Mouse (Mus musculus): ENCODE results near the gene Lkaaear1. TPM values are rescaled to one million over a fixed set of nuclear protein-coding genes. Genes with fewer than 3 reads are reported as not detected.

Gene Lkaaear1
- total and polyA plus RNA-seq, 3 experiments, result not detected

DNA sequence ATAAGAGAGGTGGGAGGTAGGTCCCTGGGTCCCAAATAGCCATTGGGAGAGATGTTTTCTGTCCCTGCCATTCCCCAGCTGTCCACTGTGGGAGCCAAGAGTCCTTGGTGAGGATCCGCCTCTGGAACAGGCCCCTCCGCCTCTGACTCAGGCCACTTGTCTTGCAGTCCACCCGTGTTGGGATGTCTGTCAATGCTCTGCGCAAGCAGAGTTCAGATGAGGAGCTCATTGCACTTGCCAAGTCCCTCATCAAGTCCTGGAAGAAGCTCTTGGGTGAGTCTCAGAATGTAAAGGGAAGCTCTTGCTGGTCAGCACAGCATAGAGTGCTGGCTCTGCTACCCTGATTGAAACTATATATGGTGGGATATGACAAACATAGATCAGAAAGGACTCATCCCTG lies 14.9 kb downstream of the Lkaaear1 start:
- Histone ChIP-seq H3K79me2 (ENCODE audit: control insufficient read depth, insufficient read depth, low read length, poor library complexity) (peaks cover 6% of the 10 kb centered on the region; the same call in 1 of the 2 replicates), H3K27ac (ENCODE audit: control insufficient read depth, low read depth, low read length) (no peak overlapping the region), H3K4me1 (ENCODE audit: control insufficient read depth in 1 of 2, insufficient read depth in 2 of 2, low read length in 2 of 2) (peaks cover 6 to 28% of the 10 kb centered on the region in 2 experiments), H3K9me3 (replicated peaks; ENCODE audit: insufficient read depth, low read length) (no peaks in the 10 kb centered on the region), H3K9ac (ENCODE audit: control insufficient read depth, low read depth, low read length, poor library complexity, severe bottlenecking) (no peak overlapping the region), H3K27me3 (ENCODE audit: control insufficient read depth in 1 of 2, insufficient read depth in 2 of 2, low read length in 2 of 2) (no peaks in the 10 kb centered on the region), H3K4me3 (ENCODE audit: control insufficient read depth in 1 of 2, insufficient read depth in 1 of 2, low read depth in 2 of 2, low read length in 2 of 2) (no peak overlapping the region), H3K36me3 (ENCODE audit: control insufficient read depth in 1 of 2, insufficient read depth in 2 of 2, low read length in 2 of 2) (peaks cover 0 to 24% of the 10 kb centered on the region in 2 experiments; a peak in 2 of 4 replicates)
- DNase-seq (ENCODE audit: low read depth, low spot score), result no peak
- TF ChIP-seq CTCF (IDR thresholded peaks at IDR 0.05 in 2 of 3, conservative IDR thresholded peaks at IDR 0.05 in 1 of 3; ENCODE audit: control insufficient read depth in 1 of 3, insufficient read depth in 1 of 3, low read depth in 2 of 3, low read length in 3 of 3, poor library complexity in 1 of 3, severe bottlenecking in 1 of 3), result no peak
- TF ChIP-seq GATA1 (IDR thresholded peaks at IDR 0.05; ENCODE audit: low read depth, low read length), result no peak
- TF ChIP-seq MAX (IDR thresholded peaks at IDR 0.05; ENCODE audit: low read length), result no peak
- no peak for TF ChIP-seq USF1 (IDR thresholded peaks at IDR 0.05; ENCODE audit: low read depth, low read length)
- no peak for TF ChIP-seq MXI1 (IDR thresholded peaks at IDR 0.05; ENCODE audit: low read depth, low read length)
- TF ChIP-seq GABPA (IDR thresholded peaks at IDR 0.05; ENCODE audit: low read depth, low read length), result no peak
- no peak for TF ChIP-seq JUND (IDR thresholded peaks at IDR 0.05; ENCODE audit: low read depth, low read length)
- TF ChIP-seq EP300 (IDR thresholded peaks at IDR 0.05; ENCODE audit: low read depth in 1 of 2, low read length in 2 of 2), result no peak
- no peak for TF ChIP-seq MYC (IDR thresholded peaks at IDR 0.05; ENCODE audit: low read depth, low read length)
- no peak for TF ChIP-seq TBP (IDR thresholded peaks at IDR 0.05; ENCODE audit: low read depth, low read length)
- no peak for TF ChIP-seq RCOR1 (IDR thresholded peaks at IDR 0.05; ENCODE audit: low read depth, low read length)
- TF ChIP-seq NRF1 (IDR thresholded peaks at IDR 0.05; ENCODE audit: insufficient read depth, low read depth, low read length, poor library complexity, severe bottlenecking), result no peak
- no peak for TF ChIP-seq MYB (IDR thresholded peaks at IDR 0.05; ENCODE audit: low read depth, low read length)
- TF ChIP-seq UBTF (IDR thresholded peaks at IDR 0.05; ENCODE audit: borderline replicate concordance, insufficient read depth, low read depth, low read length), result no peak
- TF ChIP-seq SMC3 (IDR thresholded peaks at IDR 0.05; ENCODE audit: low read depth, low read length), result no peak
- TF ChIP-seq ZC3H11A (IDR thresholded peaks at IDR 0.05; ENCODE audit: low read depth, low read length), result no peak
- TF ChIP-seq SIN3A (IDR thresholded peaks at IDR 0.05; ENCODE audit: low read length), result no peak
- TF ChIP-seq ZNF384 (IDR thresholded peaks at IDR 0.05; ENCODE audit: low read depth, low read length), result no peak

DNA sequence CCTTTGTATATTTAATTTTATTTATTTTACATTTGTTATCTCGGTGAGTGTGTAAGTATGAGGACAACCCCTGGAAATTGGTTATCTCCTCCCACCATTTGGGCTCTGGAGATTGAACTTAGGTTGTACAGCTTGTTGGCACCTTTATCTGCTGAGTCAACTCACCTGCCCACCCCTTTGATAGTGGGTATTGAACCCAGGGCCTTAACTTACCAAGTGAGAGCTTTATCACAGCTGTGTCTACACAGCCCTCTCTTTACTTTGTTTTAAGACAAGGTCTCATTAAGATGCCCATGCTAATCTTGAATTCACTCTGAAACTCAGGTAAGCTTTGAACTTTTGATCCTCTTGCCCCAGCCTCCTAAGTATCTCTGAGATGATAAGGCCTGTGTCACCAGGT lies 16.3 kb downstream of the Lkaaear1 start:
- H3K36me3 ChIP-seq (ENCODE audit: control insufficient read depth in 1 of 2, insufficient read depth in 2 of 2, low read length in 2 of 2), result peaks cover 0 to 20% of the 10 kb centered on the region in 2 experiments; a peak in 2 of 4 replicates
- TF ChIP-seq MYB (IDR thresholded peaks at IDR 0.05; ENCODE audit: low read depth, low read length) (no peak), MAX (IDR thresholded peaks at IDR 0.05; ENCODE audit: low read length) (no peak), ZNF384 (IDR thresholded peaks at IDR 0.05; ENCODE audit: low read depth, low read length) (no peak), MAFK (IDR thresholded peaks at IDR 0.05; ENCODE audit: borderline replicate concordance, low read depth, low read length) (no peak), MEF2A (IDR thresholded peaks at IDR 0.05; ENCODE audit: extremely low read depth, insufficient replicate concordance, low read depth, low read length, poor library complexity, severe bottlenecking) (no peak), CHD2 (IDR thresholded peaks at IDR 0.05; ENCODE audit: low read length) (no peak), TAL1 (IDR thresholded peaks at IDR 0.05; ENCODE audit: low read length) (no peak), SIN3A (IDR thresholded peaks at IDR 0.05; ENCODE audit: low read length) (no peak), NRF1 (IDR thresholded peaks at IDR 0.05; ENCODE audit: insufficient read depth, low read depth, low read length, poor library complexity, severe bottlenecking) (no peak), MXI1 (IDR thresholded peaks at IDR 0.05; ENCODE audit: low read depth, low read length) (no peak), POLR2AphosphoS5 (IDR thresholded peaks at IDR 0.05; ENCODE audit: borderline replicate concordance, low read depth, low read length) (no peak), ZC3H11A (IDR thresholded peaks at IDR 0.05; ENCODE audit: low read depth, low read length) (no peak)

More for the DNA sequence above, 16.3 kb downstream of the Lkaaear1 start:
- Histone ChIP-seq H3K9me3 (replicated peaks; ENCODE audit: insufficient read depth, low read length) (no peaks in the 10 kb centered on the region), H3K4me3 (ENCODE audit: control insufficient read depth in 1 of 2, insufficient read depth in 1 of 2, low read depth in 2 of 2, low read length in 2 of 2) (no peak overlapping the region), H3K27me3 (ENCODE audit: control insufficient read depth in 1 of 2, insufficient read depth in 2 of 2, low read length in 2 of 2) (no peaks in the 10 kb centered on the region), H3K4me1 (ENCODE audit: control insufficient read depth in 1 of 2, insufficient read depth in 2 of 2, low read length in 2 of 2) (peaks cover 6 to 28% of the 10 kb centered on the region in 2 experiments), H3K79me2 (ENCODE audit: control insufficient read depth, insufficient read depth, low read length, poor library complexity) (peaks cover 6% of the 10 kb centered on the region; the same call in 1 of the 2 replicates), H3K9ac (ENCODE audit: control insufficient read depth, low read depth, low read length, poor library complexity, severe bottlenecking) (no peak overlapping the region), H3K27ac (ENCODE audit: control insufficient read depth, low read depth, low read length) (no peak overlapping the region)
- DNase-seq (ENCODE audit: low read depth, low spot score), result no peak

All from MEL (cell line).